8 mouse cellular contexts compared by ENCODE assay signal in genomic region chr19:56588205-56588626, GRCm38 (mm10). TPM values are rescaled to one million over a fixed set of nuclear protein-coding genes. Genes with fewer than 3 reads are reported as not detected.
A peak's percentile ranks its signal among the peaks of the same experiment; 100 is the strongest.
DNase-seq lines count a peak whose midpoint lies in the region; ATAC-seq and TF ChIP-seq lines count a peak whose summit lies in the region.

No protein-coding gene starts in this region.

- peaks cover 19% of the 10 kb centered on the region for H3K4me1 ChIP-seq in heart, embryonic 15.5 days (replicated peaks)
- peaks cover 21% of the 10 kb centered on the region for H3K4me1 ChIP-seq in small intestine, adult 2 months (ENCODE audit: control insufficient read depth, insufficient read depth, insufficient read length, low read length)
- H3K4me1 ChIP-seq in hindbrain, embryonic 10.5 days (replicated peaks) = no peaks in the 10 kb centered on the region

- peaks cover 29% of the 10 kb centered on the region for H3K36me3 ChIP-seq in heart, embryonic 15.5 days
- H3K36me3 ChIP-seq in small intestine, adult 2 months (ENCODE audit: control insufficient read depth, insufficient read depth, low read length) = peaks cover 45% of the 10 kb centered on the region
- H3K36me3 ChIP-seq in hindbrain, embryonic 10.5 days = peaks cover 83% of the 10 kb centered on the region

- no peak for TF ChIP-seq POLR2A in small intestine, adult 2 months (IDR thresholded peaks at IDR 0.05; ENCODE audit: low read depth, low read length)

- H3K27ac ChIP-seq in heart, embryonic 15.5 days = peak overlapping the region; percentile 74
- H3K27ac ChIP-seq in small intestine, adult 2 months (ENCODE audit: insufficient read depth, low read depth, low read length) = peak overlapping the region; percentile 20
- H3K27ac ChIP-seq in hindbrain, embryonic 10.5 days = no peak overlapping the region

- intact Hi-C loops in left cerebral cortex, postnatal 14 days (cut with DNase I) = no loop called here

- H3K9me3 ChIP-seq in heart, embryonic 15.5 days (replicated peaks) = no peaks in the 10 kb centered on the region
- H3K9me3 ChIP-seq in hindbrain, embryonic 10.5 days = no peaks in the 10 kb centered on the region

- H3K4me3 ChIP-seq in heart, embryonic 15.5 days = no peak overlapping the region
- H3K4me3 ChIP-seq in small intestine, adult 2 months (ENCODE audit: low read depth, low read length) = no peak overlapping the region
- H3K4me3 ChIP-seq in hindbrain, embryonic 10.5 days = no peak overlapping the region

- no peak for TF ChIP-seq CTCF in small intestine, adult 2 months (IDR thresholded peaks at IDR 0.05; ENCODE audit: extremely low read depth, insufficient read length, insufficient replicate concordance, low read depth, low read length)

- no peaks in the 10 kb centered on the region for H3K27me3 ChIP-seq in heart, embryonic 15.5 days
- H3K27me3 ChIP-seq in small intestine, adult 2 months (ENCODE audit: control insufficient read depth, insufficient read depth, low read length) = no peaks in the 10 kb centered on the region
- no peaks in the 10 kb centered on the region for H3K27me3 ChIP-seq in hindbrain, embryonic 10.5 days (ENCODE audit: insufficient read depth, poor library complexity, severe bottlenecking)

- DNase-seq in ovary, postnatal 36 days (ENCODE audit: low spot score) = peak; percentile 28
- no peak for DNase-seq in ovary, postnatal 14 days (ENCODE audit: low spot score)
- DNase-seq in cerebellum, postnatal 36 days = peak; percentile 49 to 62
- peak; percentile 50 to 83 for DNase-seq in left cerebral cortex, postnatal 14 days (ENCODE audit: low spot score in 2 of 2)
- DNase-seq in thymus, postnatal 0 days (ENCODE audit: low spot score) = no peak
- no peak for DNase-seq in hindbrain, embryonic 10.5 days (ENCODE audit: low spot score)

- no peak overlapping the region for H3K9ac ChIP-seq in heart, embryonic 15.5 days

- H3K4me2 ChIP-seq in heart, embryonic 15.5 days = no peak overlapping the region

- 31% methylated on average over 6 of the region's 6 CpGs for WGBS in heart, embryonic 15.5 days
- WGBS in small intestine, adult 2 months = 13% methylated on average over 6 of the region's 6 CpGs
- 94% methylated on average over 6 of the region's 6 CpGs for WGBS in hindbrain, embryonic 10.5 days

- peak; percentile 48 for ATAC-seq in heart, embryonic 15.5 days (replicated peaks; ENCODE audit: insufficient number of reproducible peaks, insufficient read depth, low FRiP score, low read depth)

RNA-seq across cellular contexts. Expression of gene Nhlrc2, which starts 40.2 kb away (rescaled TPM):
- 14.4 and 14.9 TPM in 2 replicates for polyA plus RNA-seq in heart, embryonic 15.5 days (2015; fragmentation: Nextera tagmentation; extraction: Ambion mirVana)
- 10 to 100 TPM; 10.9 to 12.2 TPM for total RNA-seq in left cerebral cortex, postnatal 14 days (2021)
- 3.4 and 8.0 TPM in 2 replicates for polyA plus RNA-seq in small intestine, adult 2 months (2012; rRNA removed)
- polyA plus RNA-seq in thymus, postnatal 0 days (2015; fragmentation: Nextera tagmentation; extraction: Ambion mirVana) = 12.6 and 13.2 TPM in 2 replicates
- polyA plus RNA-seq in hindbrain, embryonic 10.5 days (2016; fragmentation: Nextera tagmentation; extraction: Ambion mirVana) = 13.1 and 14.9 TPM in 2 replicates

RNA-seq across cellular contexts. Expression of gene Dclre1a, which starts 40.2 kb away (rescaled TPM):
- 13.9 and 14.3 TPM in 2 replicates for polyA plus RNA-seq in heart, embryonic 15.5 days (2015; fragmentation: Nextera tagmentation; extraction: Ambion mirVana)
- 10 to 100 TPM in 1 of 2 experiments, 1 to 10 TPM in 1; 8.9 to 10.3 TPM for total RNA-seq in left cerebral cortex, postnatal 14 days (2021)
- 1.1 and 2.6 TPM in 2 replicates for polyA plus RNA-seq in small intestine, adult 2 months (2012; rRNA removed)
- polyA plus RNA-seq in thymus, postnatal 0 days (2015; fragmentation: Nextera tagmentation; extraction: Ambion mirVana) = 8.0 and 8.3 TPM in 2 replicates
- 13.8 and 17.8 TPM in 2 replicates for polyA plus RNA-seq in hindbrain, embryonic 10.5 days (2016; fragmentation: Nextera tagmentation; extraction: Ambion mirVana)

Comparison
In these comparisons a context has a peak if more than half of its experiments do, and no peak if none do; other contexts are left out.
1. DNase-seq: peak in ovary, postnatal 36 days (single experiment), cerebellum, postnatal 36 days (2 of 2) and left cerebral cortex, postnatal 14 days (2 of 2); none in ovary, postnatal 14 days (single experiment), thymus, postnatal 0 days (single experiment) and hindbrain, embryonic 10.5 days (single experiment).